Mouse (Mus musculus) left cerebral cortex, postnatal 14 days (tissue): ENCODE data around the gene Phf12. TPM values are rescaled to one million over a fixed set of nuclear protein-coding genes. Genes with fewer than 3 reads are reported as not detected.

ENCODE experiments used
- DNase-seq, 2 experiments: peaks; one replicate each; pipeline ENCODE4 v3.0.0; 2021 to 2022; ENCODE audit warnings: low spot score in 2 of 2, mixed read lengths in 1 of 2
- intact Hi-C: fragments of 180-260 bp; cut with DNase I; formaldehyde crosslinking; loops from one replicate; pipeline ENCODE4 v1.15.1; 2025
- total RNA-seq, 2 experiments: library from RNA; stranded (reverse); gene quantifications; 2 replicates each; pipeline ENCODE4 v1.2.3; 2021

Phf12 gene
- total RNA-seq, 2 experiments from 2014 or later, result 45.5 to 48.3 TPM

DNA sequence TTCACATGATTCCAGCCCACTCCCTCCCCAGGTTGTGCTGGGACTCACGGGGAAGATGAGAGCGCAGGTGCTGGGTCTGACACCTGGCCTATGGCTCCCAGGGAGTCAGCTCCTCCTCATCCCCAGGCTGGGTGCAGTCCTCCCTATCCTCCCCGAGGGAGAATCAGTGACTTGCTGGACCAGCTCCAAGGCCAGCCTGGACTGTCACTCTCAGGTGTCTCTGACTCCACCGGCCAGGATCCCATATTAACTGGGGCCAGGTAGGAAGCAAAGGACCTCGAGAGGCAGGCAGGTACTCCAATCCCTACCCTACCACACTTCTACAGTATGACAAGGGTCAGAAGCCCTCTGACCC, 16.5 kb upstream of the Phf12 start:
- DNase-seq, result no peak
- intact Hi-C loops, result loop anchor here (2.0 to 5.0 kb wide), 2 partner anchors 119 to 139 kb away; no protein-coding TSS in a partner anchor

DNA sequence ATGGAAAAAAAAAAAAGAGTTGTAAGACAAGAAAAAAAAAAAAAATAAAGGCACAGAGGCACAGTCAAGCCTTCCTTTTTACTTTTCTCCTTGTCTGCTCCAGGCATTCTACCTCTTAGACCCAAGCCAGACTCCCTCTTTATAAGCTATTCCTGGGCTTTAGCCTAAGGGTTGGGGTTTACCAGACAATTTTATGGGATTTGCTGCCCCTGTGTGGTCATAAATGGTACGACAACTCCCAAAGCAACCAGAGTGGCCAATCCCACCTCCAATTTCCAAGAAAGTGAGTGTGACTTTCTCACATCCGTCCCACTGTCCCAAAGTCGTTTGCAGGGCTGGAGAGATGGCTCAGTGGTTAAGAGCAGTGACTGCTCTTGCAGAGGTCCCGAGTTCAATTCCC, 15.4 kb upstream of the Phf12 start:
- intact Hi-C loops, result loop anchor here (2.0 to 5.0 kb wide), 2 partner anchors 120 to 140 kb away; no protein-coding TSS in a partner anchor
- peak; percentile 85 to 90 for DNase-seq

- intact Hi-C loops, result loop anchor here (5.0 kb wide), 1 partner anchor 121 kb away; no protein-coding TSS in a partner anchor
- no peak for DNase-seq
Measured at GRCm38 (mm10) chr11:77968786-77969185, 13.8 kb upstream of the Phf12 start.

GRCm38 (mm10) chr11:77970718-77971117, 11.8 kb upstream of the Phf12 start:
- no peak for DNase-seq
- intact Hi-C loops, result no loop called here

DNA sequence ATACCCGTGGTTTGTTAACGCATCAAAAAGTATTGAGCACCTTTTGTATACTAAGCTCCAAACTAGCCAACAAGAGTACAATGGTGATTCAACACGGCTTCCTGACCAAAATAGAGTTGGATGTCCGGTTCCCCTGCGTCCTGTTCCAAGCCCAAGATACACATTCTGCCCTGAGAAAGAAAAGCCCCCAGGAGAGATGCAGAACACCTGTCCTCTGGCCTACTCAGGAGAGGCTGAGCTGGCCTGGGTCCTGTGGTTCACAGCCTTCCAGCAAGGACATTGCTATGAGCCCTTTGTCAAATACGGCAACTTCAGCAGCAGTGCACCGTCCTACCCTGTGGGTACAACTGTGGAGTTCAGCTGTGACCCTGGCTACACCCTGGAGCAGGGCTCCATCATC, 9.0 kb upstream of the Phf12 start:
- intact Hi-C loops, result no loop called here
- DNase-seq, result no peak

DNA sequence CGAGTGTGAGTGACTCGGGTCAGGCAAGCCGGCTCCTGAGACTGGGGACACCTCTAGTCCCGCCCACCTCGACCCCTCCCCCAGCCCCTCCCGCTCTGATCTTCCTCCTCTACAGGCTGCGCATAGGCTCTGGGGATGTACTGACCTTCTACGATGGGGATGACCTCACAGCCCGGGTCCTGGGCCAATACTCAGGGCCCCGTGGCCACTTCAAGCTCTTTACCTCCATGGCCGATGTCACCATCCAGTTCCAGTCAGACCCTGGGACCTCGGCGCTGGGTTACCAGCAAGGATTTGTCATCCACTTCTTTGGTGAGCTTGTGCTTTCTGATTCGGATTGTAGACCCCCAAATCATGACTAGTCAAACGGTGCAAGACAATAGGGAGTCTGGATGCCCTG, 8.2 kb upstream of the Phf12 start:
- no peak for DNase-seq
- intact Hi-C loops, result no loop called here

GRCm38 (mm10) chr11:77975873-77976272, 6.7 kb upstream of the Phf12 start:
- no peak for DNase-seq
- intact Hi-C loops, result no loop called here

DNA sequence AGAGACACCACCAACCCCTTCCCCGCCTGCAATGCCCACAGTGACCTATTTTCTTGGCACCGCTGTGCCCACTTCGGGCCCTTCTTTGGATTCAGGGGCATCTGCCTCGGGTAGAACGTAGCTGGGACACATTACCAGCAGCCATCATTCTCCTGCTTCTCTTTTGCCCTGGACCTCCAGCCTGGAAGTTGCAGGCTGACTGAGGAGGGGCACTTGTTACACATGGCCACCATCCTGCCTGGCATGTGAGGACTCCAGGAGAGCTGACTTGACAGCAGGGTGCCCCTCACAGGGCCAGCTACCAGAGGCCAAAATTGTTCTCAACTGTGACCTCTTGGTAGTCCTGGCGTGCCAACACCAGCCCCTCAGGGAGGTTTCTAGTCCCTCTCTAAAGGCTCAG, 4.4 kb upstream of the Phf12 start:
- no peak for DNase-seq
- intact Hi-C loops, result no loop called here

DNA sequence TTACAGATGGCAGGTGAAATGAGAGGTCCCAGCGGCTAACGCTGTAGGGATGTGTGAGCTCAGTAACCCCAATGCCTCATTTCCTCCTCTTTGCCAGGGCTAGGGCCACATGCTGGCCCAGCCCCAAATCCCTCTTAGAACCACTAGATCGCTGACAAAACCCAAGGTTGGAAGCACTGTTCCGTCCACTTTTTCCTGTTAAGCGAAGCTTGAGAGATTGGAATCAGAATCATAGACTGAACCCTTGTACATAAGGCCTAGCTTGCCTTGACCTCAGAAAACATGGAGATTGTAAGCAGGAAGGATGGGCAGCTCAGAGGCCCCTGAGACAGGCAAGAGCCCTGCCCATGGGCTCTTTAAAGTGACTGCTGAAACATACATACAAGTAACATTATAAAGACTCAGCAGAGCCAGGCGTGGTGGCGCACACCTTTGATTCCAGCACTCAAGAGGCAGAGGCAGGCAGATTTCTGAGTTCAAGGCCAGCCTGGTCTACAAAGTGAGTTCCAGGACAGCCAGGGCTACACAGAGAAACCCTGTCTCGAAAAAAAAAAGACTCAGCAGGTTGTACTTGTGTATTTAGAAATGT, 3.2 kb upstream of the Phf12 start:
- no peak for DNase-seq
- intact Hi-C loops, result no loop called here

DNA sequence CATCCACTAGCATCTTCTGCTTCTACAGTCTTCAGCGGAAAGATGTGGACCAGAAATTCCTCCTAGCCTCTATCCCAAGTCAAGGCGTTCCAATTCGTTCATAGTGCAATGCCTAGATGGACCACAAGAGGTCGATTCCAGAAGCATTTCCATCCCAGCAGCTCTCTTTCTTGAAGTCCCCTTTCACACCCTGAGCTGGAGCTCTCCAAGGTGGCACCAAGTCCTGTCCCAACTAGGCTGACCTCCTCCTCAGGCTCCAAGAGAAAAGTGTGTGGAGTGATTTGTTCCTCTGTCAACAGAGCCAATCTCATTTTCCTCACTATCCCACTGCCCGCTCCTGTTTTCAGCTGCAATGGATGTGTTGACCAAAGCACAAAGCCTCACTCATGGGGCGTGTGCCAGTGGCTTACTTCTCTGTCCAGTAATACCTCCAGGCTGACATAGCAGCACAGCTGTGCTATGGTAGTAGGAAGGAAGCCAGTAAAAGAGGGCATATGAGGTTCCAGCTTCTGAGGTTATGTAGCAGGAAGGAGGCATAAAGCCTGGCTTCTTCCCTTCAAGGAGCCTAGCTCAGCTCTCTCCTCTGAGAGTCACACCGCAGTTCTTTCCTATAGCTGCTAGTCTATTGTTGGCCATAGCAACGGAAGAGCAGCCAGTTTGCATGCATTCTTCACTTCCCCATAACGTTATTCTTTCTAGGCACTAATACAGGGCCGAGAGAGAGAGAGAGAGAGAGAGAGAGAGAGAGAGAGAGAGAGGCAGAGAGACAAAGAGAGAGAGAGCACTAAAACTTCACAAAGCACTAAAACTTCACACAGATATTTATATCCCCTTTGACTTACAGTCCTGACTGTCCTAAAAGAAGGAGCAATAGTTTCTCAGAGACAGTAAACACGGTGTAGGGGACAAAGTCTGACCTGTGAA, 2.0 kb upstream of the Phf12 start:
- peak; percentile 74 to 84 for DNase-seq
- intact Hi-C loops, result loop anchor here (5.0 kb wide), 1 partner anchor 197 kb away; the partner anchor contains the start of genes Nek8 and Tlcd1

- intact Hi-C loops, result loop anchor here (5.0 kb wide), 1 partner anchor 195 kb away; the partner anchor contains the start of genes Nek8 and Tlcd1
- DNase-seq, result peak; percentile 96 to 99
Measured at GRCm38 (mm10) chr11:77981609-77982440, 729 bp upstream of the Phf12 start.

DNA sequence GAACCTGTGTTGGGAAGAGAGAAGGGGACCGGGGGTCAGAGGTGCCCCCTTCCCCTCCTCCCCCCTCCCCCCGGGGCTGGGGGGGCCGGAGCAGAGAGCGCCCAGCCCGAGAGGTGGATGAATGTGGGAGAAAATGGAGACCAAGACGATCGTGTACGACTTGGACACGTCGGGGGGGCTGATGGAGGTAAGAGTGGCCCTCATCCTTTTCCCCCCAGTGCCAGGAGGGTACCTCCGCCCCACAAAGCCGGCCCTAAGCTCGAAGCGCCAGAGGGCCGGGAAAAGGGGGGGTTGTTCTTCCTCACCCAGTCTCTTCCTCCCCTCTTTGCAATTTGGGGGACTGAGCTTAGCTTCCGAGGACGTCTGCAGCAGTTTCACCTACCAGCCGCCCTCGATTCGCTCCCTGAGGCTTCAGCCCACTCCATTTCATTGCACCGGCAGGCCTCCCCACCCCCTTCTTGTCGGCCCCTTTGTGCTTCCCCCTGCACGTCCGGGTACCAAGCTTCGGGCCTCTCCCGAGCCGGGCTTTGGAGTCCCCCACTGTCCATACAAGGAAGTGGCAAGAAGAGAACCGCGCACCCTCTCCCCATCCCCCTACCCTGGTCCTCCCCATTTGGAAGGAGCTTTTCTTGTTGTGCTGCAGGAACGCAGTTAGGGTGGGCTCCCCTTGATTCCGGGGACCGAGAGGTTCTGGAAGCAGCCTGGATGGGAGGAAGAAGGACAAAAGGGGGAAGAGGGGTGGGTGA, 810 bp downstream of the Phf12 start:
- intact Hi-C loops, result loop anchor here (5.0 kb wide), 1 partner anchor 194 kb away; the partner anchor contains the start of genes Nek8 and Tlcd1
- peak; percentile 62 to 82 for DNase-seq

DNA sequence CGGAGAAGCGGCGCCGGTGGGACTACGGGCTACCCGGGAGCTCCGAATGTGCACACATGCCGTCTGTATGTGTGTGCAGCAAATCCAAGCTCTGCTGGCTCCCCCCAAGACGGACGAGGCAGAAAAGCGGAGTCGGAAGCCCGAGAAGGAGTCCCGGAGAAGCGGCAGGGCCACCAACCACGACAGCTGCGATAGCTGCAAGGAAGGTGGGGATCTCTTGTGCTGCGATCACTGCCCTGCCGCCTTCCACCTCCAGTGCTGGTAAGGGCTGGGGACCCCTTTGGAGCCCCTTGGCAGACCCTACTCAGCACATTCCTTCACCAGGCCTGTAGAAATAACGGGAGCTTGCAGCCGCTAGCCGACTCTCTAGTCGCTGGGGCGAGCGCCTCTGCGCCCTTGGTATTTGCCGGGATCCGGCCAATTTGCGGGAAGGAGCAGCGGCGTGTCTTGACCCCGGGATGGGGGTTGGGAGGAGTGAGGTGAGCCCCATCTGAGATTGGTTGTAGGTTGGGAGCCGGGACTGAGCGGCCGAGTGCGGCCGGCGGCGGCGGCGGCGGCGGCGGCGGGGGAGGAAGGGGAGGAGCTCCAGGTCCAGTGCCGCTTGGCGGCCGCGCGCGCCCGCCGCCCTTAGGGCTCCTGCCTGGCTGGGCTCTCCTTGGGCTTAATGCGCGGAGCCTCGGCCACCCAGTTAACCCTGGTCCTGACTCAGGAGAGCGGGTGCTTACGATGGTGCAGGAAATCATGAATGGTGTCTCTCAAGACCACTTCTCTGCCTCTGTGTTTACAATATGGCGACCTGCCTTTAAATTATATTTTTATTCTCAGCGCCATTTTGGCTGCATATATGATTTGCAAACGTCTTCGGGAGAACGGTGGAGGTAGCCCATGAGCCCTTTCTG, 1.6 kb downstream of the Phf12 start:
- intact Hi-C loops, result loop anchor here (5.0 kb wide), 1 partner anchor 193 kb away; the partner anchor contains the start of genes Nek8 and Tlcd1
- DNase-seq, result peak; percentile 52 to 58

GRCm38 (mm10) chr11:77984836-77985231, 2.3 kb downstream of the Phf12 start:
- DNase-seq, result no peak
- intact Hi-C loops, result loop anchor here (5.0 kb wide), 1 partner anchor 192 kb away; the partner anchor contains the start of genes Nek8 and Tlcd1

GRCm38 (mm10) chr11:77985541-77986065, 3.0 kb downstream of the Phf12 start:
- no peak for DNase-seq
- intact Hi-C loops, result no loop called here

DNA sequence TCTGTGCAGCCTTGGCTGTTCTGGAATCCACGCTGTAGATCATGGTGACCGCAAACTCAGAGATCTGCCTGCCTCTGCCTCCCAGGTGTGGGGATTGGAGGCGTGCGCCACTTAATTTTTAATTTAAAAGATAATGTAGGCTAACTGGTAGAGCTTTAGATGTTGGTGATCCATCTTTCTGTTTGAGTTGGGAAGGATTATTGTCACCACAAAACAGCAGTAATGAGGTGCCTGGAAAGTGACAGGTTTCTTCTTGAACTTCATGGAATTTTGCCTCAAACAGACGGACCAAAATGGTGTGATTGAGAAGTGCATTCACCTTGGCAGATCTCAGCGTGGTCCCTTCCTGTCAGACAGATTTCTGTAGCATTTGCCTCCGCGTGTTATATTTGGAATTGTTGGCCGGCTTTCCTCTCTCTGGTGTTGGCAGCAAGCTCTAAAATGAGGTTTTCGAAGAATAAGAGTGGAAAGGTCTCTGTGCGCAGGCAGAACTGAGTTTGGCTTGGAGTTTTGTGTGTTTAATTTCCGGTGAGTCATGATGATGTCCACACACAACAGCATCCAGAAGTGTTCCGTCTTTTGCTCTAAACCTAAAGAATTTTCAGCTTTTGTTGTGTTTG, 6.6 kb downstream of the Phf12 start:
- DNase-seq, result no peak
- intact Hi-C loops, result no loop called here

DNA sequence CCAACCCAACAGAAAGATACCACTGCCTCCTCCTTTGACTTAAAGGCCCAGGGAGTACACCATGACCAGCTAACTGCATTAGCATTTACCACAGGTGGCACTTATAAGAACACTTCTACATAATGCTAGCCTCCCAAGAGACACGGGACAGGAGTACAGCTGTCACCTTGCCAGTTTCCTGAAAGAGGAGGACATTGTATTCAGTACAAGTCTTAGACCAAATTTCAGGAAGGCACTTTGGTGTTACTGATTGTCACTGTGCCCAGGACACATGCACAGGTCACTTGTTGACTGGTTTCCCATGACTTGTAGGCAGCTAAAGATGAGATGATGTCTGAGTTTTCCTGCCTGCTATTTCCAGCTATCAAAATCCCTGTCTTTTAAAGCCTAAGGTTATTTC, 13.0 kb downstream of the Phf12 start:
- no peak for DNase-seq
- intact Hi-C loops, result no loop called here
